Mouse (Mus musculus) splenic B cell, adult 2 months (primary cell): Measurements from ENCODE around the gene Rpusd3.

Source experiments
- DNase-seq: peaks from one replicate; pipeline ENCODE4 v3.0.0-alpha.2; 2011; ENCODE audit warnings: low read depth, low spot score
- H3K27me3 ChIP-seq: 2 replicates; pipeline ENCODE4 v1.6.1; 2012; ENCODE audit warnings: mild to moderate bottlenecking, low read length, moderate library complexity, mixed read lengths; ENCODE audit not compliant: control insufficient read depth, poor library complexity, insufficient read depth, severe bottlenecking
- H3K36me3 ChIP-seq: 2 replicates; pipeline ENCODE4 v1.6.1; 2012; ENCODE audit warnings: mild to moderate bottlenecking, low read length, moderate library complexity, mixed read lengths; ENCODE audit not compliant: control insufficient read depth, poor library complexity, insufficient read depth, severe bottlenecking

Rpusd3 gene

DNA sequence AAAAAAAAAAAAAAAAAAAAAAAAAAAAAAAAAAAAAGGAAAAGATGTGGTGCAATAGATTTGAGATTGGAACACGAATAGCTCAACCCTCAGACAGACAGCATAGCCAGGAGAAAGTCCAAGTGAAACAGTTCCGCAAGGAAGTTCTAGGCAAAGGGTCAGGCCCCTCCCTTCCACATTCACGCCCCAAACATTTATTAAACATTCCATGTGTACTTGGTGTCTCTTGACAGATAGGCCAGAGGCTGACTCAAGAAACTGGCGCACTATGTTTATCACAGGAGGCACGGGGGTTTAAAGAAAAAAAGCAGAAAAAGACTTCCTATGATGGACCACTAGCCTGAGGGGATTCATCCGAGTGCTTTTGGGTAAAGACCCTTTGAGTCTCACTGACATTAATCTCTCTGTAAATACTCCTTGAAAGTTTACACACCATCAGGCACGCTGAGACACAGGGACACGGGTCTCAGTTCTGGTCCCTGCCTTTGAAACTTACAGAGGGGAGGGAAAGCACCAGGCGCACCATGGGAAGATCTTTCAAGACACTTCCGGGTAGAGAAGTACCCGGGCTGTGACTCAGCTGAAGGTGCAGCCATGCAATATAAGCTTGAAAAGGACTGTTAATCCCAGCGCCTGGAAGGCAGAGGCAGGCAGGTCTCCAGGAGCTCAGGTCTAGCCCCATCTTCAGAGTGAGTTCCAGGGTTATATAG lies 19.7 kb upstream of the Rpusd3 start:
- no peak for DNase-seq
- no peaks in the 10 kb centered on the region for H3K27me3 ChIP-seq
- no peaks in the 10 kb centered on the region for H3K36me3 ChIP-seq

DNA sequence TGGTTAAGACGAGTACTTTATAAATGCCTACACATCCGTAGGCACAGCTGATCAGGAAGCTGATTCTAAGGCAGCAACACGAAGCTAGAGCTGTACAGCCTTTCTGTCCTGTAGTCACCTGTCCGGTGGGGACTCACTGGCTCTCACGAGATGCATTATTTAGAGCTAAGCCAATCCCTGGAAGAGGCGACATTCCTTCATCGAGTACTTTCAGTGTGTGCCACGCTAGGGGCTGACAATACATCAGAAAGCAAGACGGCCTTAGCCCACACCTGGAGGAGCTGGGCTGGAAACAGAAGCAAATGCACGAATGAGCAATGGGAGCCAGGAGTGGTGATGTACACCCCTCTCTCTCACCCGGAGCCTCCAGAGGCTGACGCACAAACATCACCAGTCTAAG lies 18.0 kb upstream of the Rpusd3 start:
- Histone ChIP-seq H3K36me3 (no peaks in the 10 kb centered on the region), H3K27me3 (no peaks in the 10 kb centered on the region)
- no peak for DNase-seq

DNA sequence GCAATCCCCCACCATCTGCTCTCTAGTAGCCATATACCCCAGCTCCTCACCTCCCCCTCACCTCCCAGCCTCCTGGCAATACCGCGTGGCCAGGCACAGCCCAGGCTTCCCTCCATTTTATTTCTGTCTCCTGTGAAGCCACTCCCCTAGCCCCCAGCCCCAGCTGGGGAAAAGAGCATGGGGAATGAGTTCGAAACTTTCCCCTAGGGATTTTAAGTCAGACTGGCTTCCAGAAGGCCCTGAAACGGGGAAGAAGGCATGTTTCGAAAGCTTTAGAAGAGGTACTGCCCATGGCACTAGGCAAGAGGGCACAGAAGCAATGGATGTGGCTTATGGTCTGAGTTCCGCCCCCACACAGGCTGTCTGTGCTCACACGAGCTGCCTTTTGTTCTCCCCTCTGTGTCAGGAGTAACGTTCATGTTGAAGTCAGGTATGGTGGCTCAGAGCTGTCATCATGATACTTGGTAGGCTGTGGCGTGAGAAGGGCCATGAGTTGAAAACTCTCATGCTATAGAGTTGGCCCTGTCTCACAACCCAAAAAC lies 16.6 kb upstream of the Rpusd3 start, which contains the start of gene Cidec:
Gene Cidec, minus strand, starts transcription at position 97 of the 542 bp plus-strand sequence.
- no peaks in the 10 kb centered on the region for H3K27me3 ChIP-seq
- no peaks in the 10 kb centered on the region for H3K36me3 ChIP-seq
- DNase-seq = no peak

DNA sequence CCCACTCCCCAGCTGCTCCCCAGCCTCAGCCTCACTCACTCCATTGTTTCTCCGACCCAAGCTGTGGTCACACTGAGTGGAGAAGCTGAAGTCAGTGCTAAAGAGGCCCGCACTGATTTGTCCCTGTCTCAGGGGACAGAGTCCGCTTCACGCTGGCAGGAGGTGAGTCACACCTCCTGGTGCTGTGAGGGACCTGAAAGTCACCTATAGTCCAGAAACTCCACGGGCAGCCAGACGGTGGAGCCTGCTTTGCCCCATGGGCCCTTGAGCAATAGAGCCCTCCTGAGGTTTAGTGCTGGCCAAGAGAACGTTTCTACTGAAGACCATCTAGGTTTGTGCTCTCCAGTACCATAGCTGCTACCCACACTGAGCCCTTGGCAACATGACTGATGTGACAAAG lies 15.6 kb upstream of the Rpusd3 start:
- Histone ChIP-seq H3K27me3 (no peaks in the 10 kb centered on the region), H3K36me3 (no peaks in the 10 kb centered on the region)
- no peak for DNase-seq

DNA sequence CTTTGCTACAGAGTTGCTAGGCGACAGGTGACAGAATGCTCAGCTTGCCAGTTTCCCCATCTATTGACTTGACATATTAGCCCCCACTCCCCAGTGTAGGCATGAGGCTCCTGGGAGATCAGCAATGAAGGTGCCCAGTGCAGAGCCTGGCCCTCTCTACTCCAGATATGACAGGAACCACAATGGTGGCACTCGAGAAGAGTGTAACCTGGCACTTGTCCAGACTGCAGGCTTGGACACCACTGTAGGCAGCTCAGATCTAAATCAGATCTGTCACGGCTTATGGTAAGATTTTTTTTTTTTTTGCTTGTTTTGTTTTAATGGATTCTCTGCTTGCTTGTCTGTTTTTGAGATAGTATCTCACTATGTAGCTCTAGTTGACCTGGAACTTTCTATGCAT lies 14.5 kb upstream of the Rpusd3 start:
- Histone ChIP-seq H3K36me3 (no peaks in the 10 kb centered on the region), H3K27me3 (no peaks in the 10 kb centered on the region)
- no peak for DNase-seq

DNA sequence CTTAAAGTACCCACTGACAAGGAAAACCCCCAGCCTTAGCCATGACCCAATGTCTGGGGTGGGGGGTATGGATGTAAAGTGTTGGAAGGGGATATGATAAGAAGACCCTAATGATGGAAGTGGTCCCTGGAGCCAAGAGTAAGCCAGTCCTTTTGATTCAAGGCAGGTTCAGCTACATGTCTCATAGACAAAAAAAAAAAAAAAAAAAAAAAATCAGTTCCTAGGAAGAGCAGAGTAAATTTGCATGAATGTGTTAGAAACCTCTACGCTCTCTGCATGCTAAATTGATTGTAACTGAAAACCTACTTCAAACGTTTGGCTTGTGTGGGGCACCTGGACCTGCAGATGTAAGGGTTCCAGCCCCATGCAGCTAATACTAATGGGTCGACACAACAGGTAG lies 12.7 kb upstream of the Rpusd3 start:
- H3K27me3 ChIP-seq = no peaks in the 10 kb centered on the region
- DNase-seq = no peak
- H3K36me3 ChIP-seq = no peaks in the 10 kb centered on the region

DNA sequence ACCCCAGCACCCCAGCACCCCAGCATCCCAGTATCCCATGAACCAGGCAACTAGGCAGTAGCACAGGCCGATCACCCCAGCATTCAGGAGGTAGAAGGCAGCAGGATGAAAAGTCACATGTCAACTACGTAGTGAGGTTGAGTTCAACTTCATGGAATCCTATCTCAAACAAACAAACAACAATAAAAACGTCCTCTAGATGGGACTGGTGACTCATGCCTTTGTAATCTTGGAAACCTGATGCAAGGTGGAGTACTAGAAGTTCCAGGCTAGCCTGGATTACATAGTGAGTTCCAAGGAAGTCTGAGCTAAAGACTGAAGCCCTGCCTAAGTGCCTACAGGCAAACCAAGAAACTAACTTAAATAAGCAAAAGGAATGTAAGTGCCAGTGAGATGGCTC lies 11.7 kb upstream of the Rpusd3 start:
- Histone ChIP-seq H3K27me3 (no peaks in the 10 kb centered on the region), H3K36me3 (no peaks in the 10 kb centered on the region)

DNA sequence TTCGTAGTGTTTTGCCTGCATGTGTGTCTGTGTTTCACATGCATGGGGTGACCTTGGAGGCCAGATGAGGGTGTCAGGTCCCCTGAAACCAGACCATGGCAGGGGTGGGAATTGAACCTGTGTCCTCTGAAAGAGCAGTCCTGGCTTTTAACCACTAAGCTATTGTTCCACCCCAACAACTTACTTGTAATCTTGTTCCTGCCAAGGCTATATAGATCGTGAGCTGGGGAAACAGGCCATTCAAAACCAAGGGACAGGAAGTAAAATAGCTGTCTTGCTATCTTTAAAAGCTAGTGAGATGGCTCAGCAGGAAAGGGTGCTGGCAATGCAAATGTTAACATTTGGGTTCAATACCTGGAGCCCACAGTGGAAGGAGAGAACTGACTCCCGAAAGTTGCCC lies 10.8 kb upstream of the Rpusd3 start:
- Histone ChIP-seq H3K36me3 (no peaks in the 10 kb centered on the region), H3K27me3 (no peaks in the 10 kb centered on the region)
- DNase-seq = no peak

More for the DNA sequence above, 11.7 kb upstream of the Rpusd3 start:
- DNase-seq = no peak

DNA sequence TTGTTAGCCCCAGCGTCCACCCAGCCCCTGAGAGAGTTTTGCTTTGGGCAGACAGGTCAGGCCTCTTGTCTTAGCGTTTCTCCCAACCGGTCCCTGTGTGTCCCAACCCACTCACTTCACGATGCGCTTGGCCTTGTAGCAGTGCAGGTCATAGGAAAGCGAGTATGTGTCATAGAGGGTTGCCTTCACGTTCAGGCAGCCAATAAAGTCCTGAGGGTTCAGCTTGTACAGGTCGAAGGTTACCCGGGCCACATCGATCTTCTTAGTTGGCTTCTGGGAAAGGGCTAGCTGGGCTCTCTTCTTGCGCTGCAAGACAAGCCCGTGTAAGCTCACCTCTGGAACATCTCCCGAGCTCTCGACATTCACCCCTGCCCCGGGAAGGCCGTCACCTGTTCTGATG lies 8.9 kb upstream of the Rpusd3 start:
- Histone ChIP-seq H3K27me3 (no peaks in the 10 kb centered on the region), H3K36me3 (no peaks in the 10 kb centered on the region)
- DNase-seq = no peak

DNA sequence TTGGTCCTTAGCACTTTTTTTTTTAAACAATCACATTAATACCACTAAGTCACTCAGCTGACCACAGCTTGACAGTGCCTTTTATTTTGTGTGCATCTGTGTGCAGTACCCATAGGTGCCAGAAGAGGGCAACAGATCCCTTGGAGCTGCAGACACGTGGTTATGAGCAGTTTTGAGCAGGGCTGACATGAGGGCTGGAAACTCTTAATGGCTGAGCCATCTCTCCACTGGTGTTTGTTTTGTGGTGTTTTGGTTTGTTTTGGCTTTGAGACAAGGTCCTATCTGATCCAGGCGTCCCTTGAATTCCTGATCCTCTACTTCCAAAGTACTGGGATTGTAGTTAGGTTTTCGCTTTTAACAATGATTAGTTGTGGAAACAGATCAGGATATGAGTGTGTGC lies 8.3 kb upstream of the Rpusd3 start:
- peak; percentile 69 for DNase-seq
- H3K36me3 ChIP-seq = no peaks in the 10 kb centered on the region
- H3K27me3 ChIP-seq = no peaks in the 10 kb centered on the region

DNA sequence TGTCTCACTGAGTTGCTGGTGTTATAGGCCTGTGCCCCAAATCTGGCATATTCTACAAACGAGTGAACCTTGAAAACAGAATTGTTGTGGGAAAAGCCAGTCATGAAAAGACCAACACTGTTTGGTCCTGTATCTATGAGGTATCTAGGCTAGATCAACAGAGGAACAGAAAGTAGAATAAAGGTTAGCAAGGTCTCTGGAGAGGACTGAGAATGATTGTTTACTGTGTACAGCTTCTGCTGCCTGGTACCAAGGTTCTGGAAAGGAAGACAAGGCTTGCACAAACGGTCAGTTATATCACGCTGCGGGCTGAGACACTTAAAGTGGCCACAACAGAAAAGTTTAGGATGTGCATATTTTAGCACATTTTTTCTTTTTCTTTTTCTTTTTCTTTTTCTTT lies 7.6 kb upstream of the Rpusd3 start:
- no peaks in the 10 kb centered on the region for H3K36me3 ChIP-seq
- no peak for DNase-seq
- no peaks in the 10 kb centered on the region for H3K27me3 ChIP-seq

DNA sequence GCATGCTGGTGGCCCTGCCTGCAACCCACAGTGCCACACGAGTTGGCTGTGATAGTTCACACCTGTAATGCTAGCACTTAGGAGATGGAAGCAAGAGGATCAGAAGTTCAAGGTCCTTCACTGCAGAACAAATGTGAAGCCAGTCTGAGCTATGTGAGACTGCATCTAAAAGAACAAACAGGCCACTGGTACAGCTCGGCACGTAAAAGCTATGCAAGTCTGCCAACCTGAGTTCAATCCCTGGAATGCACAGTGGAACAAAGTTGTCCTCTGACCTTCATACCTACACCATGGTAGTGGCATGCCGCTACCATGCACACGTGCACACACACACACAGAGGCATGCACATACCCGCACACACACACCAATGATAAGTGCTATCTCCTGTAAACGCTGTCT lies 5.0 kb upstream of the Rpusd3 start:
- Histone ChIP-seq H3K27me3 (no peaks in the 10 kb centered on the region), H3K36me3 (no peaks in the 10 kb centered on the region)
- DNase-seq = no peak

DNA sequence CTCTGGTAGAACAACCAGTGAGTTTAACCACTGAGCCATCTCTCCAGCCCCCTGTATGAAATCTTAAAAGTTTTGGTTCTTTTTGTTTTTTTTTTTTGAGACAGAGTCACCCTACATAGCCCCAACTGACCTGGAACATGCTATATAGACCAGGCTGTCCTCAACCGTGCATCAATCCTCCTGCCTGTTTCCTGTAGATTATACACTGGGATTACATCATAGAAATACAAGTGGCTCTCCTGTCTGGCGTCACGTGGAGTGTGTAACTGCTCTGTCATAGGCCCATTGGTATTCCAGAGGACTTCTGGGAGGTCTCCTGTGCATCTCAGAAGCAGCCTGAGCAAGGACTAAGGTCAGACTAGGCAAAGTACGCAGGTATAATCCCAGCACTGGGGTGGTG lies 3.9 kb upstream of the Rpusd3 start:
- Histone ChIP-seq H3K27me3 (no peaks in the 10 kb centered on the region), H3K36me3 (no peaks in the 10 kb centered on the region)
- DNase-seq = no peak

DNA sequence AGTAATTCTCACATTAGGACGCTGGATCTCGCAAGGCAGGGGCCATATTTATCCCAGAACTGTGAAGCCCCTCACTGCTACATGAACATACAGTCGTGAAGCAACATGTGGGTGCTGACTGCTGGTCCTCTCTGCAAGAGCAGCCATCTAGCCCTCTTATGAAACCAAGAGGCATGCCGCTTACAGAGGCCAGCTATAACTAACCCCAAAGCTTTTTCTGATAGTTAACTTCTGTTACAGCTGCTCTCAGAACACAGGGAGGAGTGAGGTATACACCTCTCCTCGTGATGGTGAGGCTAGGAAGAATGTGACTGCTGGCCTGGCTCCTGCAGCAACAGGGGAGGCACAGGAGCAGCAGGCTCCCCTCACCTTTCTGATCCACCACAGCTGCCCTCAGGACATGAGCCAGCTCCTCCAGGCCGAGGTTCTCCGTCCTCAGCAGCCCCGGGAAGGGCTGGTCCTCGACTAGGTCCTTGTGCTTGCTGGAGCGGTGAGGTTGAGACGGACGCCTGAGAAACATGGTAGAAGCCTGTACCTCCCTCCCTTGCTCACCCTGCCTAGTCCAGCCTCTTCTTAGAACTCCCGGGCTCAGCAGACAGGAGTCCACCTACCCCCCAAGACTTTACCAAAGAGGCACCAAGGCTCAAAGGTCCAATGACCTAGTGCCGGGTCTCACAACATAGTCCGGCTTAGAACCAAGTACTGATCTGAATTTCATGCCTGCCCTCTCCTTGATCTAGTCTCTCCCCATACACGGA lies 520 bp downstream of the Rpusd3 start:
- H3K36me3 ChIP-seq = no peaks in the 10 kb centered on the region
- DNase-seq = no peak
- no peaks in the 10 kb centered on the region for H3K27me3 ChIP-seq

DNA sequence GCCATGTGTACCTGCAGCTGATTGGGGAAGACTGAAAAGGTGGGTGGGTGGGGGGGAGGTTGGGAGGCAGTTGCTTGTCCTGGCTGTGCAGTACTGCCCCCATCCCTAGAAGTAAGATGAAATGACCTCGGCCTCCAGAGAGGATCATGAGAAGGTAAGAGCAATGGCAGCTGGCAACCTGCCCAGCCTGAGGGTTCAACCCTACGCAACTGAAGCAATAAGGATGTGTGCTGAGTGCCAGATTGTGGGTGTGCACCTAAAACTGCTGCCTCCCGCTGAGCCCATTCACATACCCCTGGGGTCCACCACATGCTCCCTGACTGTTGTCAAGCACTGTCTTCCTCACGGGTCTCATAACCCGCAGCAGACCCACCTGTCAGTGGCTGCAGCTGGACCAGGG lies 2.7 kb downstream of the Rpusd3 start:
- Histone ChIP-seq H3K36me3 (no peaks in the 10 kb centered on the region), H3K27me3 (no peaks in the 10 kb centered on the region)
- no peak for DNase-seq
